Mouse (Mus musculus) B cell, adult 2 months (primary cell): Measurements from ENCODE around the gene Dpysl4.

Experiments used
- DNase-seq, 2 experiments: peaks; one replicate each; pipeline ENCODE4 v3.0.0; 2022

The Dpysl4 gene

GRCm38 (mm10) chr7:139100531-139101095 is 14.8 kb downstream of the Dpysl4 start:
- DNase-seq: no peak

GRCm38 (mm10) chr7:139101286-139101804 is 15.5 kb downstream of the Dpysl4 start:
- DNase-seq: no peak

- no peak for DNase-seq
These were observed 16.0 kb downstream of the Dpysl4 start for GRCm38 (mm10) chr7:139101826-139102225.

- no peak for DNase-seq
These were observed 18.2 kb downstream of the Dpysl4 start for GRCm38 (mm10) chr7:139103960-139104381.

- DNase-seq: no peak
These were observed 19.3 kb downstream of the Dpysl4 start for GRCm38 (mm10) chr7:139105076-139105475.

GRCm38 (mm10) chr7:139105705-139106104 is 19.9 kb downstream of the Dpysl4 start:
- DNase-seq: no peak

- no peak for DNase-seq
These were observed 22.3 kb downstream of the Dpysl4 start for GRCm38 (mm10) chr7:139107908-139108650.

GRCm38 (mm10) chr7:139119152-139119774 is 33.5 kb downstream of the Dpysl4 start:
- DNase-seq: peak; percentile 35 to 36

GRCm38 (mm10) chr7:139119775-139120153 is 34.0 kb downstream of the Dpysl4 start:
- no peak for DNase-seq

GRCm38 (mm10) chr7:139125881-139126280 is 40.1 kb downstream of the Dpysl4 start:
- no peak for DNase-seq

GRCm38 (mm10) chr7:139126549-139126948 is 40.7 kb downstream of the Dpysl4 start:
- DNase-seq: no peak

GRCm38 (mm10) chr7:139128994-139129393 is 43.2 kb downstream of the Dpysl4 start:
- DNase-seq: no peak

GRCm38 (mm10) chr7:139130361-139130760 is 44.6 kb downstream of the Dpysl4 start:
- no peak for DNase-seq

GRCm38 (mm10) chr7:139131538-139131937 is 45.7 kb downstream of the Dpysl4 start:
- no peak for DNase-seq

GRCm38 (mm10) chr7:139133446-139133845 is 47.6 kb downstream of the Dpysl4 start:
- DNase-seq: no peak

- no peak for DNase-seq
These were observed 49.4 kb downstream of the Dpysl4 start for GRCm38 (mm10) chr7:139135236-139135635.

- DNase-seq: no peak
These were observed 51.2 kb downstream of the Dpysl4 start for GRCm38 (mm10) chr7:139136906-139137491.

- DNase-seq: no peak
These were observed 54.2 kb downstream of the Dpysl4 start for GRCm38 (mm10) chr7:139139921-139140461.

GRCm38 (mm10) chr7:139143785-139144184 is 58.0 kb downstream of the Dpysl4 start:
- no peak for DNase-seq

GRCm38 (mm10) chr7:139145891-139146290 is 60.1 kb downstream of the Dpysl4 start:
- DNase-seq: no peak

GRCm38 (mm10) chr7:139147360-139147759 is 61.6 kb downstream of the Dpysl4 start:
- DNase-seq: no peak

GRCm38 (mm10) chr7:139149373-139149772 is 63.6 kb downstream of the Dpysl4 start:
- DNase-seq: no peak

GRCm38 (mm10) chr7:139151116-139151515 is 65.3 kb downstream of the Dpysl4 start:
- DNase-seq: no peak
